Mouse (Mus musculus): ENCODE measurements around the gene Ddx31. TPM values are rescaled to one million over a fixed set of nuclear protein-coding genes. Genes with fewer than 3 reads are reported as not detected.

Gene Ddx31
- polyA plus RNA-seq (2012; rRNA removed) = 10.0 and 10.5 TPM in 2 replicates

DNA sequence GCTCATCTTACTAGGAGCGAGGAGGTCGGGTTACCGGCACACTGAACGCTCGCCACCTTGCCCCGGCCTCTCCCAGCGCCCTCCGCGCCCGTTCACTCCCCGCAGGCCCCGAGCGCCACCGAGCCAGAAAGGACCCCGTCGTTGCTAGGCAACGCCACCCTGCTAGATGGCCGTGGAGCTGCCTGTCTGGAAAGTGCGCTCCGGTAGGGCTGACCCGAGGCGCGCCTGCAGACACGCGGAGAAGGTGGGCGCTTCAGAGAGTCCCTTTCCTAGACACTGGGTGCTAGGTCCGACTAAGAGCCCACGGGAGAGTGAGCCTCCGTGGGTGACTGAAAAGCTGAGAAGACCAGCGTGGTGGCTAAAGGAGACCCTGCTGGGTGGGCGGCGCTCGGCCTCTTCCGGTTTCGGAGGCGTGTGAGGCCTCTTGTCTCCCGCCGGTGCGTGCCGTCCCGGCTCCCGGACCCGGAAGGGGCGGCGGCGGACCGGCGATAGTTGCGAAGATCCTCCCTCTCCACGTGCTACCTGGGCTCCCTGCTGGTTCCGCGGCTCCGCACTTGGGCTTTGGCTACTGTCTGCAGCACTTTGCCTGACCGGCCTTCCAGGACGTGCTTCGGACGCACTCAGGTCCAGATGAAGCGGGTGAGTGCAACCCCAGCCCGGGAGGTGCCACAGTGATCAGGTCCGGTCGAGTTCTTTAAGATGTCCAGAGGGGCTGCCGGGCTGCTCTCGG, at the start of gene Ddx31, which contains the start of gene Gtf3c4:
Gene Ddx31, plus strand, starts transcription at position 185 of the 730 bp plus-strand sequence.
Gene Gtf3c4, minus strand, starts transcription at position 139 of the 730 bp plus-strand sequence.
- WGBS = under 1% methylated on average over 63 of the region's 63 CpGs
- Histone ChIP-seq H3K27me3 (ENCODE audit: control insufficient read depth, insufficient read depth, low read length) (no peaks in the 10 kb centered on the region), H3K36me3 (ENCODE audit: control insufficient read depth, insufficient read depth, low read length) (0 out of 2 replicates have a peak, but pooled peaks cover 3% of the 10 kb centered on the region), H3K4me3 (ENCODE audit: control insufficient read depth, insufficient read depth, low read length) (peak within 1 kb of the TSS; percentile 91), H3K27ac (ENCODE audit: control insufficient read depth, insufficient read depth, low read length) (no peak within 1 kb of the TSS), H3K4me1 (replicated peaks; ENCODE audit: control insufficient read depth, insufficient read depth, low read length) (peaks cover 5% of the 10 kb centered on the region; the same call in 1 of the 2 replicates)
- TF ChIP-seq POLR2A (IDR thresholded peaks at IDR 0.05; ENCODE audit: control insufficient read depth, extremely low read depth, insufficient read depth, low read length, poor library complexity) (peak; percentile 47; the same call in 1 of the 2 replicates), CTCF (IDR thresholded peaks at IDR 0.05; ENCODE audit: borderline replicate concordance, control insufficient read depth, extremely low read depth, insufficient read depth, low read length, poor library complexity) (no peak)
- peak; percentile 94 for DNase-seq

DNA sequence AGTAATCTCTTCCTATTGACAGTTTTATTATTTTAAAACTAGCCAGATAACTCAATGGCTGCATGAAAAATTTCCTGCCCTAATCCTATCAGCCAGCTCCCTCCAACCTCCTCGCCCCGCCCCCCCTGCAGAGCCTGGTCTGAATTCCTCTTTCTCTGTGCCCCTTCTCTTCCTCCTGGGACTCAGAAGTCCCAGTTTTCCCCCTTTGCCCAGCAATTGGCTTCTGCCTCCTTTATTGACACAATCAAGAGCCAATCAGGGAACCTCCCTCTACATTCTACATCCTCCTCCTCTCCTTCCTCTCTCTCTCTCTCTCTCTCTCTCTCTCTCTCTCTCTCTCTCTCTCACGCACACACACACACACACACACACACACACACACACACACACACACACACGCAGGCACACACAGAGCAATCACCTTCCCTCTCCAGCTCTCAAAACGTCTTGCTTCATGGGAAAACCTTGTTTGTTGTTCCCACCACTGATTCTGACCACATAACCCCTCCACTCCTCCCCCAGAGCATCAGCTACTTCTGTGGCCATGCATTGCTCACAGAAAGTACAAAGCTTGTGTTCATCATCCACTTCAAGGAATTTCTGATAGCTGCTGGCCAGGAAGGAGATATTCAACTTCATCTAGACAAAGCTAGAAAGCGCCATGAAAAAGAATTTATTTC, 47.1 kb upstream of the Ddx31 start:
- no peak overlapping the region for H3K4me3 ChIP-seq (ENCODE audit: control insufficient read depth, insufficient read depth, low read length)
- H3K27me3 ChIP-seq (ENCODE audit: control insufficient read depth, insufficient read depth, low read length) = no peaks in the 10 kb centered on the region
- TF ChIP-seq CTCF (IDR thresholded peaks at IDR 0.05; ENCODE audit: borderline replicate concordance, control insufficient read depth, extremely low read depth, insufficient read depth, low read length, poor library complexity) (no peak), POLR2A (IDR thresholded peaks at IDR 0.05; ENCODE audit: control insufficient read depth, extremely low read depth, insufficient read depth, low read length, poor library complexity) (no peak)
- 40% methylated on average over 5 of the region's 6 CpGs for WGBS
- no peak for DNase-seq
- no peaks in the 10 kb centered on the region for H3K36me3 ChIP-seq (ENCODE audit: control insufficient read depth, insufficient read depth, low read length)
- no peak overlapping the region for H3K27ac ChIP-seq (ENCODE audit: control insufficient read depth, insufficient read depth, low read length)
- H3K4me1 ChIP-seq (replicated peaks; ENCODE audit: control insufficient read depth, insufficient read depth, low read length) = no peaks in the 10 kb centered on the region

DNA sequence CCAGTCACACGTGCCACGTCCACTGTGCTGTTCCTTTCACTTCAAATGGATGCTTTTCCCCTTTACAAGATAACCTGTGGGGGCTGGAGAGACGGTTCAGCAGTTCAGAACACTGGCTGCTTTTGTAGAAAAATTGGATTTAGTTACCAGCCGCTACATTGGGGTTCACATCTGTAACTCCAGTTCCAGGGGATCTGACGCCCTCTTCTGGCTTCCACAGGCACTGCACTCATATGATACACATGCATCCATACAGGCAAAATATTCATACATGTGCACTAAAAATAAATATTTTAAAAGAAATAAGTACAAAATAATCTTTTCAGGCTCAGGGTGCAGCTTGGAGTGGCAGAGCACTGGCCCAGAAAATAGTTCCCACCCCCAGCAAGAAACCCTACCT, 45.6 kb upstream of the Ddx31 start:
- H3K36me3 ChIP-seq (ENCODE audit: control insufficient read depth, insufficient read depth, low read length) = no peaks in the 10 kb centered on the region
- no peak overlapping the region for H3K4me3 ChIP-seq (ENCODE audit: control insufficient read depth, insufficient read depth, low read length)
- TF ChIP-seq POLR2A (IDR thresholded peaks at IDR 0.05; ENCODE audit: control insufficient read depth, extremely low read depth, insufficient read depth, low read length, poor library complexity) (no peak), CTCF (IDR thresholded peaks at IDR 0.05; ENCODE audit: borderline replicate concordance, control insufficient read depth, extremely low read depth, insufficient read depth, low read length, poor library complexity) (no peak)
- 91% methylated on average over 5 of the region's 5 CpGs for WGBS
- no peaks in the 10 kb centered on the region for H3K27me3 ChIP-seq (ENCODE audit: control insufficient read depth, insufficient read depth, low read length)
- DNase-seq = no peak
- no peak overlapping the region for H3K27ac ChIP-seq (ENCODE audit: control insufficient read depth, insufficient read depth, low read length)
- no peaks in the 10 kb centered on the region for H3K4me1 ChIP-seq (replicated peaks; ENCODE audit: control insufficient read depth, insufficient read depth, low read length)

DNA sequence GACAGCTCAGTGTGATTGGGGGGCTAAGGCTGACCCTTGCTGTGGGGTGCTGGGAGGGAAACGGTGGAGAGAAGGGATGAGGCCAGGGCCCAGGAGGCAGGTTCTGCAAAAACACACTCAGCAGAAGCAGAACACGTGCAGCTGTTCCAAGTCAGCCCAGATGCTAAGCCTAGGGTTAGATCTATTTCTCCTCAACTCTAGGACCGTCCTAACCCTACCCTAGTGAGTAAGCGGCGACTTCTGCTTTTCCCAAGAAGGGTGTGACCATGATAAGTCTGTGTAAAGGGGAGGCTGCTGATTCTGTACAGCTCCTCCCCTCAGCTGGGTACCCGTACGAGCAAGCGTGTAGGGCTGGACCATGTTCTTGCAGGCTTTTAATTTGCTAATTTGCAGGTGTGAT, 43.9 kb upstream of the Ddx31 start:
- Histone ChIP-seq H3K27ac (ENCODE audit: control insufficient read depth, insufficient read depth, low read length) (no peak overlapping the region), H3K4me3 (ENCODE audit: control insufficient read depth, insufficient read depth, low read length) (no peak overlapping the region), H3K27me3 (ENCODE audit: control insufficient read depth, insufficient read depth, low read length) (no peaks in the 10 kb centered on the region), H3K36me3 (ENCODE audit: control insufficient read depth, insufficient read depth, low read length) (no peaks in the 10 kb centered on the region), H3K4me1 (replicated peaks; ENCODE audit: control insufficient read depth, insufficient read depth, low read length) (no peaks in the 10 kb centered on the region)
- no peak for DNase-seq
- no peak for TF ChIP-seq CTCF (IDR thresholded peaks at IDR 0.05; ENCODE audit: borderline replicate concordance, control insufficient read depth, extremely low read depth, insufficient read depth, low read length, poor library complexity)
- TF ChIP-seq POLR2A (IDR thresholded peaks at IDR 0.05; ENCODE audit: control insufficient read depth, extremely low read depth, insufficient read depth, low read length, poor library complexity) = no peak
- 12% methylated on average over 8 of the region's 8 CpGs for WGBS

GRCm38 (mm10) chr2:28797490-28798106, 42.6 kb upstream of the Ddx31 start:
- Histone ChIP-seq H3K27ac (ENCODE audit: control insufficient read depth, insufficient read depth, low read length) (no peak overlapping the region), H3K27me3 (ENCODE audit: control insufficient read depth, insufficient read depth, low read length) (no peaks in the 10 kb centered on the region), H3K36me3 (ENCODE audit: control insufficient read depth, insufficient read depth, low read length) (no peaks in the 10 kb centered on the region), H3K4me1 (replicated peaks; ENCODE audit: control insufficient read depth, insufficient read depth, low read length) (no peaks in the 10 kb centered on the region), H3K4me3 (ENCODE audit: control insufficient read depth, insufficient read depth, low read length) (no peak overlapping the region)
- 92% methylated on average over 18 of the region's 18 CpGs for WGBS
- TF ChIP-seq CTCF (IDR thresholded peaks at IDR 0.05; ENCODE audit: borderline replicate concordance, control insufficient read depth, extremely low read depth, insufficient read depth, low read length, poor library complexity) = no peak
- no peak for TF ChIP-seq POLR2A (IDR thresholded peaks at IDR 0.05; ENCODE audit: control insufficient read depth, extremely low read depth, insufficient read depth, low read length, poor library complexity)
- no peak for DNase-seq

GRCm38 (mm10) chr2:28798390-28798789, 41.8 kb upstream of the Ddx31 start:
- no peaks in the 10 kb centered on the region for H3K4me1 ChIP-seq (replicated peaks; ENCODE audit: control insufficient read depth, insufficient read depth, low read length)
- no peak overlapping the region for H3K4me3 ChIP-seq (ENCODE audit: control insufficient read depth, insufficient read depth, low read length)
- 16% methylated on average over 3 of the region's 3 CpGs for WGBS
- no peak for TF ChIP-seq CTCF (IDR thresholded peaks at IDR 0.05; ENCODE audit: borderline replicate concordance, control insufficient read depth, extremely low read depth, insufficient read depth, low read length, poor library complexity)
- TF ChIP-seq POLR2A (IDR thresholded peaks at IDR 0.05; ENCODE audit: control insufficient read depth, extremely low read depth, insufficient read depth, low read length, poor library complexity) = no peak
- no peak overlapping the region for H3K27ac ChIP-seq (ENCODE audit: control insufficient read depth, insufficient read depth, low read length)
- DNase-seq = no peak
- H3K36me3 ChIP-seq (ENCODE audit: control insufficient read depth, insufficient read depth, low read length) = no peaks in the 10 kb centered on the region
- H3K27me3 ChIP-seq (ENCODE audit: control insufficient read depth, insufficient read depth, low read length) = no peaks in the 10 kb centered on the region
